Mouse (Mus musculus) layer of hippocampus, adult 9-11 months (tissue): ENCODE data around the gene Adad2.

Experiments used
- DNase-seq: peaks from one replicate; pipeline ENCODE4 v3.0.0; 2022

Adad2 gene

DNA sequence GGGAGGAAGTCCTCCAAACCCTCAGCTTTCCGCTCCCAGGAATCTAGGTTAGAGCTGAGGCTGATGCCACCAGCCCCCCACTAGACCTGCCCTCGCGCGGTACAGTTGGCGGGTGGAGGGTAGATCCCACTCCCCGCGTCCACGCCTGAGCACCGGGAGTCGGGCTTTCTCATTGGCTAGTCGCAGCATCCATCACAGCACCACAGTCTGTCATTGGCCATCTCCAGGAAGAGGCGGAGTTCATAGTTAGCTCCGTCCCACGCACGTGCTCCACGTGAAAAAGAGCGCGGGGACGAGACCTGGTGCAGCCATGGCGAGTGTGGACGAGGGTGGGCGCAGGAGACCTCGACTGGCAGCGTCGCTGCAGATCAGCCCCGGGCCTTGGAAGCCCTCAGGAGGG lies at the start of gene Adad2:
Adad2 (plus strand) TSS at position 277 of the 400 bp plus-strand sequence.
- no peak for DNase-seq

GRCm38 (mm10) chr8:119563849-119564251 lies 48.7 kb upstream of the Adad2 start:
- no peak for DNase-seq

- no peak for DNase-seq
Measured at GRCm38 (mm10) chr8:119566367-119566766, 46.2 kb upstream of the Adad2 start.

- no peak for DNase-seq
Measured at GRCm38 (mm10) chr8:119568251-119568650, 44.3 kb upstream of the Adad2 start.

DNA sequence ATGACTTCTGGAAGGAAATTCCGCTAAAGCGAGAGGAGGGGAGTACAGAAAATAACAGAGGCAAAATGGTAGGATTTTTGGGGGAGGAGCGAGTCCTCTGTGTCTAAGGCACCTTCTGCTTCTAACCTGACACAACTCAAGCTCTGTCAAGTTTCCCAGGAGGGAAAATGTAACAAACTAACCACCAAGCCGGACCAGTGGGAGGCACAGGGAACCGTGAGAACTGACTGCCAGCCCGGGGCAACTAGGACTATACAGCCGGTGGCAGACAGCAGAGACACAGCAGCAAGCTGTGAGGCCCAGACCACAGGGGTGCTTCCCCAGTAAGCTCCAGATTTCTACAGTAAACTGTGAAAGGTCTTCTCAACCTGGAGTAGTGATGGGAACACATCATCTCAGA lies 43.6 kb upstream of the Adad2 start:
- DNase-seq: no peak

DNA sequence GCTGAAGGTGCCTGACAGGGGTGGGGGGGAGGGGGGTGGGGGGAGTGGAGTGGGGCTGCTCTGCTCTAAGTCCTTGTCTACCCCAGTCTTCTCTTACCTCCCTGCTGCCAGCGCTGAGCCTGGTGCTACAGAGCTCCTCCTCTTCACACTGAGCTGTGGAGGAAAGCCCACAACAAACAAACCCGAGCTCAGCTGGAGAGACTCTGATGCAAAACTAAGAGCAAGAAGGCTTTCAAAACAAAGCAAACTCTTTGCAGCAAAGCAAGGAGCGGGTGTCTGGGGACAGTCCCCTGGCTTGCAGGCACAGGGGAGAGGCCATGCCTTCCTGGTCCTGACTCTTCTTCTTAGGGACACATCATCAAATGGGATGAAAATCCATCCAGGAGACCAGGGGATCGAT lies 42.7 kb upstream of the Adad2 start:
- DNase-seq: no peak

- no peak for DNase-seq
Measured at GRCm38 (mm10) chr8:119571135-119571534, 41.4 kb upstream of the Adad2 start.

DNA sequence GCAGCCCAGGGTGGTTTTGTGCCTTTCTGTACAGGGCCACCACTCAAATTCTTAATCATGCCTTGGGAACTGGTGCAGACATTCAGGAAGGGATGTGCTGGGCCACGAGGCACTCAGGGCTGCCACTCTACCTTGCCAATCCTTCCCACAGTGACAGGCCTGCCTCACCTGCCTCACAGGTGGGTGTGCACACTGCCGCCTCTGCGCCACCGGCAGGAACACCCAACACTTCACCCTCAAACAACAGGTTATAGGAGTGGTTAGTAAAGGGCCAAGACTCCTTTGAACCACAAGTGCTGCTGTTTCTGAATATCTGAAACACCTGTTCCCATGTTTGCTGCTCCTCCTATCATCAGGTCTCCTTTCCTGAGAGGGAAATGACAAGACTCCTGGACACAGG lies 40.1 kb upstream of the Adad2 start:
- DNase-seq: no peak

GRCm38 (mm10) chr8:119574437-119575365 lies 37.8 kb upstream of the Adad2 start, which contains the start of the genes Hsdl1 and Dnaaf1:
Gene Hsdl1 (minus strand): TSS chr8:119575183.
Gene Dnaaf1 (plus strand): TSS chr8:119575235.
- peak; percentile 92 for DNase-seq

DNA sequence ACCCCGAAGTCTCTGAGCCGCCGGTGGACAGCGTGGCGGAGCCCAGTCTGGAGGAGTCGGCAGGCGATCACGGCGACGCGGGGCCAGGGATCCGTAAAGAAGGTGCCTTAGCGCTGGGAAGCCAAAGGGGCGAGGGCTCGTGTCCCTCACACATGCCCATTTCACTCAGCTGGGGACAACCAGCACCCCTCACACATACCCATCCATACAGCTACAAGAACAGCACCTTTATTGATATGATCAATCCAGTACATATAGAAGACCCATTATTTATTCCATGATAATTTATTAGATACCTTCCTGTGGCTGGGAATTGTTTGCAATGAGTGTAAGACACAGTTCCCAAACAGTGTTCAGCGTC lies 37.2 kb upstream of the Adad2 start:
- no peak for DNase-seq

DNA sequence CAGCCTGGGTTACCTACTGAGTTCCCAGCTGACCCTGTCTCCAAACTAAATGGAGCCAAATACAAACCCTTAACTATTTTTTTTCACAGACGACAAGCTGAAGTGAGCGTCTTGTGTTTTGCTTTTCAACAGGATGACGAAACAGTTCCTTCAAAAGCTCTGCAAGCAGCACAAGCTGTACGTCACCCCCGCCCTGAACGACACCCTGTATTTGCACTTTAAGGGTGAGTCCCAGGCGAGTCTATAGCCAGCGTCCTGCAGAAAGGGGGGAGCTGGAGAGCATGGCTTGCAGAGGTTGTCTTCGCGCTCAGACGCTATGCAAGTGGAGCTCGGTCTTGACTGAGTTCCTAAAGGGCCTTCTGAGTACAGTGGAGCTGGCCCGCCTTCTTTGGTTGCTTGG lies 33.5 kb upstream of the Adad2 start:
- no peak for DNase-seq

- DNase-seq: no peak
Measured at GRCm38 (mm10) chr8:119580441-119581161, 31.9 kb upstream of the Adad2 start.

DNA sequence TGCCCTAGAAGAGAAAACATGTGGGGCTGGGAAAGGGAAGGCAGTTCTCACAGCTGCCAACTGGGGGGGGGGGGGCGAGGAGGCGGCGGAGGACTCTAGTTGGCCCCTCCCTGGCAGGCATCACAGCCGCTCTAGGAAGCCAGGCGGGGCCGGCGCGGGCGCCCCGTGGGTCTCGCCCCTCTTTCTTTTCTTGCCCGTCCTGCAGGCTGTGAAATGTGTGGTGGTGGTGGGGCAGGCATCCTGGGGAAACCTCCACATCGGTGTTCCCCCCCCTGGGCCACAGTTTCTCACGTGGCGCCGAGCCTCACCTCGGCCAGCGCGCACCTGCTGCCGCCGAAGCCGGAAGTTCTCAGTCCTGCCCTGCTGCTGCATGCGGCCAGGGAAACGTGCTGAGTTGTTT lies 26.6 kb upstream of the Adad2 start:
- no peak for DNase-seq

- no peak for DNase-seq
Measured at GRCm38 (mm10) chr8:119588321-119588720, 24.2 kb upstream of the Adad2 start.

DNA sequence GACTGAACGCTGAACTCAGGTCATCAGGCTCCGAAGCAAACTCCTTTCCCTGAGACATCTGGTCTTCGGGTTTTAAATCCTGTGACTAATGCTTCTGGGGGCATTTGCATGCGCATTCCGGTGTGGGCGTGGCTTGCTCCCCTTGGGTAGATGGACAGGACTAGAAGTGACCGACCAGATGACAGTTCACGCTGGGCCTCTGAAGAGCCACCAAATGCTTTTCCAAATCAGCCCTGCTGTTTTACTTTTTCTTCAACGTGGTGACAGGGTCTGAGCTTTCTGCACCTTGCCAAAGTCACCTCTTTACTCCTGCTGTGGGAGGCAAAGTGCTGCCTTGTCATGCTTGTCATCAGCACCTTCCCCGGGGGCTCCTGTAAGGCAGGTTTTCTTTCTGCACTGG lies 23.7 kb upstream of the Adad2 start:
- no peak for DNase-seq

- no peak for DNase-seq
Measured at GRCm38 (mm10) chr8:119590348-119590747, 22.2 kb upstream of the Adad2 start.

DNA sequence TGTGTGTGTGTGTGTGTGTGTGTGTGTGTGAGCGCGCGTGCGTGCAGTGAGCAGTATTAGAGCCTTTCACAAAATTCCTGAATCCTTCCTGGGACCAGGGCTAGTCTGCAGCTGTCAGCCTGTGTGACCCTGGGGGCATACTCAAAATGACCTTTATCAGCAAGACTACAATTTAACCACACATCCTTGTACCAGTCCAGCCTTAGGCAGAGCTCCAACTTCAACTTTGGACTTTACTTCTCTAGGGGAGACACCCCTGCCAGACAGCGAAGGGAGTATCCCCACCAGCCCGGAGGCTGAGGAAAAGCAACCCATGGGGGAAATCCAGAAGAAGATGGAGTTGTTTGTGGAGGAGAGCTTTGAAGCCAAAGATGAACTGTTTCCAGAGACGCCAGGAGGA lies 21.1 kb upstream of the Adad2 start:
- no peak for DNase-seq

GRCm38 (mm10) chr8:119603771-119604170 lies 8.8 kb upstream of the Adad2 start:
- DNase-seq: no peak

- no peak for DNase-seq
Measured at GRCm38 (mm10) chr8:119604398-119604803, 8.1 kb upstream of the Adad2 start.

DNA sequence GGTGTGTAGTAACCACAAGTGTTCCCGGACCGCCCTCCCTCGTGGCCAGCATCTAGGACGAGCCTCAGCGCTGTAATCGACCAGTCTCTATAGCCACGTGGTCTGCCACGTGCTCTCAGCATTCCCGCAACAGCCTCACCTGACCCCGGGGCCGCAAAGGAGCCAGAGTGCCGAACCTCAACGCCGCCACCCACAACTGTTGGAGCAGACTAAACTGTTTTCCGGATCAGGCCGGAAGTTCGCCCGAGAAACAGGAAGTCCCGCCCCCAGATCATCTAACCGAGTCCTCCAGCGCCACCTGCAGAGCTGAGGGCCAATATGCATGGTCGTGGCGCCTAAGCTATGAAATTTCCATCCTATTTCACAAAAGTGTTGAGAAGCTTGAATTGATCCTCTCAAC lies 7.6 kb upstream of the Adad2 start, which contains the start of gene Taf1c:
Taf1c (minus strand) TSS at position 227 of the 400 bp plus-strand sequence.
- peak; percentile 93 for DNase-seq

- no peak for DNase-seq
Measured at GRCm38 (mm10) chr8:119606224-119606623, 6.3 kb upstream of the Adad2 start.

- DNase-seq: no peak
Measured at GRCm38 (mm10) chr8:119615096-119615495, 2.5 kb downstream of the Adad2 start.

- DNase-seq: no peak
Measured at GRCm38 (mm10) chr8:119616358-119616757, 3.8 kb downstream of the Adad2 start.

GRCm38 (mm10) chr8:119616811-119617210 lies 4.3 kb downstream of the Adad2 start:
- no peak for DNase-seq
